In genomic region chr5:64475736-64476519, GRCm38 (mm10) we compare ENCODE assay signal across 23 mouse cellular contexts.
A peak's percentile ranks its signal among the peaks of the same experiment; 100 is the strongest.
DNase-seq lines count a peak whose midpoint lies in the region; ATAC-seq and TF ChIP-seq lines count a peak whose summit lies in the region.
"Had no signal": no experiment of that assay in that cellular context is flagged by ENCODE, and none has a peak within 500 bp of the region (broad histone marks: within the 10 kb centered on the region; RNA-seq: fewer than 3 reads in every experiment).

No protein-coding gene starts in this region.

- no peaks in the 10 kb centered on the region; the same call in 1 of the 2 replicates for H3K9me3 ChIP-seq in kidney, postnatal 0 days (replicated peaks; ENCODE audit: low read length)
- H3K9me3 ChIP-seq in kidney, embryonic 14.5 days (ENCODE audit: control insufficient read depth, low read length): no peaks in the 10 kb centered on the region
- H3K9me3 ChIP-seq in forebrain, embryonic 12.5 days: no peaks in the 10 kb centered on the region
- H3K9me3 ChIP-seq: G1E; limb, embryonic 13.5 days; liver, embryonic 12.5 days; neural tube, embryonic 15.5 days had no signal

- no peaks in the 10 kb centered on the region for H3K4me1 ChIP-seq in kidney, postnatal 0 days (replicated peaks; ENCODE audit: insufficient read depth, low read length)
- no peaks in the 10 kb centered on the region; the same call in 1 of the 2 replicates for H3K4me1 ChIP-seq in kidney, embryonic 14.5 days (ENCODE audit: control insufficient read depth, insufficient read depth, low read length)
- peaks cover 19% of the 10 kb centered on the region for H3K4me1 ChIP-seq in forebrain, embryonic 12.5 days
- H3K4me1 ChIP-seq: limb, embryonic 13.5 days; neural tube, embryonic 15.5 days had no signal

- TF ChIP-seq CTCF in kidney, postnatal 0 days (IDR thresholded peaks at IDR 0.05; ENCODE audit: low read depth): no peak
- TF ChIP-seq CTCF in Patski (IDR thresholded peaks at IDR 0.05): no peak

- no peak overlapping the region for H3K27ac ChIP-seq in kidney, postnatal 0 days
- no peak overlapping the region for H3K27ac ChIP-seq in kidney, embryonic 14.5 days (ENCODE audit: low read depth, low read length)
- H3K27ac ChIP-seq in forebrain, embryonic 12.5 days: peak overlapping the region; percentile 73
- H3K27ac ChIP-seq: limb, embryonic 13.5 days; liver, embryonic 12.5 days; neural tube, embryonic 15.5 days had no signal

- H3K27me3 ChIP-seq in kidney, postnatal 0 days (ENCODE audit: insufficient read depth, low read length): no peaks in the 10 kb centered on the region
- no peaks in the 10 kb centered on the region for H3K27me3 ChIP-seq in kidney, embryonic 14.5 days (ENCODE audit: control insufficient read depth, insufficient read depth, low read length)
- no peaks in the 10 kb centered on the region for H3K27me3 ChIP-seq in Patski
- H3K27me3 ChIP-seq in forebrain, embryonic 12.5 days: no peaks in the 10 kb centered on the region
- H3K27me3 ChIP-seq: CH12.LX; limb, embryonic 13.5 days; neural tube, embryonic 15.5 days had no signal

- no peak overlapping the region for H3K4me2 ChIP-seq in kidney, postnatal 0 days (ENCODE audit: low read length)
- H3K4me2 ChIP-seq in kidney, embryonic 14.5 days (replicated peaks; ENCODE audit: low read depth, low read length): no peak overlapping the region
- no peak overlapping the region for H3K4me2 ChIP-seq in forebrain, embryonic 12.5 days
- H3K4me2 ChIP-seq: heart, embryonic 11.5 days; limb, embryonic 13.5 days; liver, embryonic 12.5 days; neural tube, embryonic 15.5 days had no signal

- peak; percentile 22 to 35 for DNase-seq in adrenal gland, postnatal 36 days
- no peak for DNase-seq in adrenal gland, postnatal 10 days
- DNase-seq in kidney, postnatal 0 days (ENCODE audit: low spot score): peak; percentile 14
- DNase-seq in Patski (ENCODE audit: low read depth, low spot score): peak; percentile 34
- no peak for DNase-seq in right cerebral cortex, postnatal 36 days (ENCODE audit: low spot score in 2 of 2)
- DNase-seq: cerebellum, adult 2 months; gastrocnemius, postnatal 10 days; kidney, adult 8-10 months; kidney, postnatal 36 days; layer of hippocampus, adult 9-11 months; lung, adult 18-20 months; lung, postnatal 10 days; thymus, adult 18-20 months; thymus, postnatal 36 days had no signal

- CTCF ChIA-PET in Patski (lab: Charles Lee): interaction anchor here (1.6 kb wide), 1 partner anchor 30 kb away, joined by 5 read pairs; no protein-coding TSS in a partner anchor

- H3K9ac ChIP-seq in kidney, postnatal 0 days (ENCODE audit: low read depth, low read length): no peak overlapping the region
- no peak overlapping the region for H3K9ac ChIP-seq in kidney, embryonic 14.5 days (ENCODE audit: low read depth, low read length)
- no peak overlapping the region for H3K9ac ChIP-seq in forebrain, embryonic 12.5 days
- H3K9ac ChIP-seq: limb, embryonic 13.5 days; liver, embryonic 12.5 days; neural tube, embryonic 15.5 days had no signal

- H3K4me3 ChIP-seq in kidney, postnatal 0 days (replicated peaks; ENCODE audit: low read depth, low read length): no peak overlapping the region
- no peak overlapping the region for H3K4me3 ChIP-seq in kidney, embryonic 14.5 days (ENCODE audit: low read length)
- no peak overlapping the region for H3K4me3 ChIP-seq in forebrain, embryonic 12.5 days (replicated peaks)
- H3K4me3 ChIP-seq: limb, embryonic 13.5 days; liver, embryonic 12.5 days; neural tube, embryonic 15.5 days had no signal

- in situ Hi-C loops in Patski (cut with MboI; ENCODE audit: low pct_unique_long_range_greater_than_20kb): no loop called here

- no peaks in the 10 kb centered on the region for H3K36me3 ChIP-seq in kidney, postnatal 0 days (ENCODE audit: insufficient read depth, low read length)
- H3K36me3 ChIP-seq in kidney, embryonic 14.5 days (ENCODE audit: control insufficient read depth, insufficient read depth, low read length): no peaks in the 10 kb centered on the region
- no peaks in the 10 kb centered on the region for H3K36me3 ChIP-seq in forebrain, embryonic 12.5 days (replicated peaks)
- H3K36me3 ChIP-seq: G1E; limb, embryonic 13.5 days; liver, embryonic 12.5 days; neural tube, embryonic 15.5 days had no signal

- POLR2A ChIA-PET in Patski (lab: Charles Lee): interaction anchor here (0.6 to 0.7 kb wide), 2 partner anchors 19 to 21 kb away, joined by 3 to 4 read pairs; no protein-coding TSS in a partner anchor

- 66% methylated on average over 8 of the region's 8 CpGs for WGBS in kidney, postnatal 0 days
- WGBS in kidney, embryonic 14.5 days: 67% methylated on average over 8 of the region's 8 CpGs
- 49% methylated on average over 8 of the region's 8 CpGs for WGBS in forebrain, embryonic 12.5 days

- ATAC-seq in kidney, postnatal 0 days (replicated peaks; ENCODE audit: low FRiP score, low read depth): no peak
- ATAC-seq in kidney, embryonic 14.5 days (ENCODE audit: low FRiP score, low TSS enrichment): no peak
- ATAC-seq in Patski: peak; percentile 12
- peak; percentile 31; the same call in 1 of the 2 replicates for ATAC-seq in forebrain, embryonic 12.5 days (ENCODE audit: low FRiP score)
- no peak for ATAC-seq in CD4-positive, CD25-positive, alpha-beta regulatory T cell, adult 4 months
- ATAC-seq: liver, embryonic 12.5 days had no signal

Comparison
In these comparisons a context has a peak if more than half of its experiments do, and no peak if none do; other contexts are left out.
1. DNase-seq: peak in adrenal gland, postnatal 36 days (2 of 2), kidney, postnatal 0 days (single experiment) and Patski (single experiment); none in adrenal gland, postnatal 10 days (single experiment) and right cerebral cortex, postnatal 36 days (0 of 2).
2. ATAC-seq: peak in Patski (single experiment) and forebrain, embryonic 12.5 days (single experiment); none in kidney, postnatal 0 days (single experiment), kidney, embryonic 14.5 days (single experiment) and CD4-positive, CD25-positive, alpha-beta regulatory T cell, adult 4 months (single experiment).